Mouse (Mus musculus) hindbrain, embryonic 16.5 days (tissue): ENCODE data around the gene Cnp. TPM values are rescaled to one million over a fixed set of nuclear protein-coding genes. Genes with fewer than 3 reads are reported as not detected.

Experiments used
- ATAC-seq: fragments of 200-750 bp; cut with Nextera tagmentation; 2 replicates; pipeline ENCODE4 v1.8.0; 2017; ENCODE audit warnings: moderate TSS enrichment, moderate library complexity
- H3K27ac ChIP-seq: fragments of 300-500 bp; sonication (generic); 2 replicates; pipeline ENCODE4 v1.5.1; 2014; ENCODE audit warnings: low read depth, mild to moderate bottlenecking, control low read depth, low read length, moderate library complexity
- H3K27me3 ChIP-seq: fragments of 300-500 bp; sonication (generic); replicated peaks from 2 replicates; pipeline ENCODE4 v1.6.1; 2014; ENCODE audit warnings: low read length; ENCODE audit not compliant: control insufficient read depth, insufficient read depth
- H3K36me3 ChIP-seq: fragments of 300-500 bp; sonication (generic); 2 replicates; pipeline ENCODE4 v1.6.1; 2014; ENCODE audit warnings: mild to moderate bottlenecking, low read length, moderate library complexity, mixed read lengths; ENCODE audit not compliant: control insufficient read depth, insufficient read depth
- H3K4me1 ChIP-seq: fragments of 300-500 bp; sonication (generic); 2 replicates; pipeline ENCODE4 v1.6.1; 2014; ENCODE audit warnings: low read depth, low read length; ENCODE audit not compliant: control insufficient read depth, insufficient read depth
- H3K4me2 ChIP-seq: fragments of 300-500 bp; sonication (generic); 2 replicates; pipeline ENCODE4 v1.6.1; 2014; ENCODE audit warnings: mild to moderate bottlenecking, low read length, control low read depth, moderate library complexity
- H3K4me3 ChIP-seq: fragments of 300-500 bp; sonication (generic); 2 replicates; pipeline ENCODE4 v1.5.1; 2014; ENCODE audit warnings: mild to moderate bottlenecking, low read length, control low read depth, moderate library complexity
- H3K9ac ChIP-seq: fragments of 300-500 bp; sonication (generic); 2 replicates; pipeline ENCODE4 v1.6.1; 2014; ENCODE audit warnings: low read depth, mild to moderate bottlenecking, control low read depth, low read length, moderate library complexity
- H3K9me3 ChIP-seq: fragments of 300-500 bp; sonication (generic); 2 replicates; pipeline ENCODE4 v1.6.1; 2014; ENCODE audit warnings: mild to moderate bottlenecking, low read length, moderate library complexity; ENCODE audit not compliant: control insufficient read depth
- WGBS: fragments of 180-500 bp; shearing (Covaris S2); extraction: QIAGEN DNeasy Blood & Tissue Kit; methylation state at CpG from one replicate; pipeline ENCODE4 v1.1.7; 2014; 5-methylcytosine and 5-hydroxymethylcytosine counted together
- polyA plus RNA-seq: library from polyadenylated mRNA; unstranded; fragments of >200 nt; fragmentation: Nextera tagmentation; extraction: Ambion mirVana; gene quantifications from 2 replicates; pipeline ENCODE4 v1.2.1, GENCODE M21; 2015

The Cnp gene
- polyA plus RNA-seq, 1 experiment from 2014 or later: 85.0 TPM

- WGBS: 71% methylated on average over 9 of the region's 9 CpGs
- H3K27ac ChIP-seq: no peak overlapping the region
- no peak overlapping the region for H3K4me3 ChIP-seq
- H3K4me1 ChIP-seq: peaks cover 9% of the 10 kb centered on the region; the same call in 1 of the 2 replicates
- no peak for ATAC-seq
- no peak overlapping the region for H3K4me2 ChIP-seq
- H3K9me3 ChIP-seq: no peaks in the 10 kb centered on the region
- H3K36me3 ChIP-seq: no peaks in the 10 kb centered on the region
- no peaks in the 10 kb centered on the region; the same call in 1 of the 2 replicates for H3K27me3 ChIP-seq
- no peak overlapping the region for H3K9ac ChIP-seq
These were observed 6.9 kb upstream of the Cnp start for GRCm38 (mm10) chr11:100567815-100568245.

- WGBS: 85% methylated on average over 8 of the region's 8 CpGs
- no peak overlapping the region for H3K9ac ChIP-seq
- peaks cover 9% of the 10 kb centered on the region; the same call in 1 of the 2 replicates for H3K4me1 ChIP-seq
- no peak for ATAC-seq
- no peaks in the 10 kb centered on the region for H3K9me3 ChIP-seq
- H3K4me3 ChIP-seq: no peak overlapping the region
- H3K27me3 ChIP-seq: no peaks in the 10 kb centered on the region; the same call in 1 of the 2 replicates
- H3K36me3 ChIP-seq: no peaks in the 10 kb centered on the region
- H3K4me2 ChIP-seq: no peak overlapping the region
- H3K27ac ChIP-seq: no peak overlapping the region
These were observed 6.0 kb upstream of the Cnp start for GRCm38 (mm10) chr11:100568692-100569091.

GRCm38 (mm10) chr11:100569789-100570188 lies 4.9 kb upstream of the Cnp start:
- H3K4me2 ChIP-seq: no peak overlapping the region

GRCm38 (mm10) chr11:100570430-100571201 lies 4.1 kb upstream of the Cnp start:
- Histone ChIP-seq H3K4me3 (peak overlapping the region; percentile 25), H3K36me3 (no peaks in the 10 kb centered on the region), H3K9me3 (no peaks in the 10 kb centered on the region), H3K27ac (no peak overlapping the region), H3K4me1 (peaks cover 15% of the 10 kb centered on the region), H3K27me3 (no peaks in the 10 kb centered on the region; the same call in 1 of the 2 replicates), H3K4me2 (peak overlapping the region; percentile 46), H3K9ac (peak overlapping the region; percentile 57)
- WGBS: 9% methylated on average over 8 of the region's 8 CpGs
- ATAC-seq: peak; percentile 61

More at GRCm38 (mm10) chr11:100569789-100570188, 4.9 kb upstream of the Cnp start:
- WGBS: 61% methylated on average over 9 of the region's 9 CpGs
- H3K4me1 ChIP-seq: peaks cover 9% of the 10 kb centered on the region; the same call in 1 of the 2 replicates
- no peak for ATAC-seq
- H3K27ac ChIP-seq: no peak overlapping the region
- no peaks in the 10 kb centered on the region for H3K36me3 ChIP-seq
- H3K9ac ChIP-seq: no peak overlapping the region
- no peak overlapping the region for H3K4me3 ChIP-seq
- H3K27me3 ChIP-seq: no peaks in the 10 kb centered on the region; the same call in 1 of the 2 replicates
- H3K9me3 ChIP-seq: no peaks in the 10 kb centered on the region

GRCm38 (mm10) chr11:100571202-100571567 lies 3.5 kb upstream of the Cnp start:
- WGBS: 8% methylated on average over 16 of the region's 16 CpGs
- Histone ChIP-seq H3K36me3 (no peaks in the 10 kb centered on the region), H3K27me3 (no peaks in the 10 kb centered on the region; the same call in 1 of the 2 replicates), H3K4me2 (peak overlapping the region; percentile 46), H3K9me3 (no peaks in the 10 kb centered on the region), H3K27ac (no peak overlapping the region), H3K4me3 (peak overlapping the region; percentile 25), H3K9ac (peak overlapping the region; percentile 57), H3K4me1 (peaks cover 16% of the 10 kb centered on the region)
- ATAC-seq: peak; percentile 41

GRCm38 (mm10) chr11:100574188-100574587 lies 516 bp upstream of the Cnp start:
- no peak for ATAC-seq
- peak overlapping the region; percentile 73; the same call in 1 of the 2 replicates for H3K4me3 ChIP-seq
- no peaks in the 10 kb centered on the region for H3K9me3 ChIP-seq
- H3K4me2 ChIP-seq: no peak overlapping the region; the same call in 1 of the 2 replicates
- no peaks in the 10 kb centered on the region; the same call in 1 of the 2 replicates for H3K27me3 ChIP-seq
- no peak overlapping the region for H3K9ac ChIP-seq
- H3K36me3 ChIP-seq: no peaks in the 10 kb centered on the region
- H3K4me1 ChIP-seq: peaks cover 20% of the 10 kb centered on the region
- WGBS: 97% methylated on average over 3 of the region's 3 CpGs
- no peak overlapping the region; the same call in 1 of the 2 replicates for H3K27ac ChIP-seq

- ATAC-seq: peak; percentile 32; the same call in 1 of the 2 replicates
- 19% methylated on average over 2 of the region's 2 CpGs for WGBS
These were observed 766 bp downstream of the Cnp start for GRCm38 (mm10) chr11:100575484-100575855.

GRCm38 (mm10) chr11:100576256-100576655 lies 1.6 kb downstream of the Cnp start:
- Histone ChIP-seq H3K27me3 (no peaks in the 10 kb centered on the region; the same call in 1 of the 2 replicates), H3K27ac (peak overlapping the region; percentile 18; the same call in 1 of the 2 replicates), H3K36me3 (0 out of 2 replicates have a peak, but pooled peaks cover 4% of the 10 kb centered on the region), H3K4me1 (peaks cover 13% of the 10 kb centered on the region), H3K4me3 (no peak overlapping the region), H3K4me2 (peak overlapping the region; percentile 89), H3K9ac (no peak overlapping the region), H3K9me3 (no peaks in the 10 kb centered on the region)
- ATAC-seq: no peak
- 73% methylated on average over 21 of the region's 21 CpGs for WGBS

More at GRCm38 (mm10) chr11:100575484-100575855, 766 bp downstream of the Cnp start:
- Histone ChIP-seq H3K4me3 (peak overlapping the region; percentile 73), H3K27ac (peak overlapping the region; percentile 77), H3K36me3 (0 out of 2 replicates have a peak, but pooled peaks cover 2% of the 10 kb centered on the region), H3K9ac (peak overlapping the region; percentile 77), H3K9me3 (no peaks in the 10 kb centered on the region), H3K4me2 (peak overlapping the region; percentile 89), H3K27me3 (no peaks in the 10 kb centered on the region; the same call in 1 of the 2 replicates), H3K4me1 (peaks cover 20% of the 10 kb centered on the region)
